8 mouse cellular contexts compared by ENCODE assay signal in genomic region chr11:50850177-50850735, GRCm38 (mm10). TPM values are rescaled to one million over a fixed set of nuclear protein-coding genes. Genes with fewer than 3 reads are reported as not detected.
DNase-seq lines count a peak whose midpoint lies in the region; ATAC-seq and TF ChIP-seq lines count a peak whose summit lies in the region.

Grm6 (plus strand) TSS chr11:50850685.

- peaks cover 19% of the 10 kb centered on the region for H3K27me3 ChIP-seq in CH12.LX (replicated peaks)
- peaks cover 50% of the 10 kb centered on the region for H3K27me3 ChIP-seq in hindbrain, embryonic 11.5 days (ENCODE audit: control insufficient read depth, insufficient read depth, low read length)
- H3K27me3 ChIP-seq in midbrain, embryonic 12.5 days: peaks cover 65% of the 10 kb centered on the region

- no peak for TF ChIP-seq CTCF in CH12.LX (conservative IDR thresholded peaks at IDR 0.05 in 1 of 2, IDR thresholded peaks at IDR 0.05 in 1 of 2; ENCODE audit: low read depth in 2 of 2, low read length in 2 of 2)

- DNase-seq in CD4-positive, CD25-positive, alpha-beta regulatory T cell, adult 2 months (ENCODE audit: low read depth, low spot score): peak; percentile 41
- DNase-seq in CH12.LX (ENCODE audit: extremely low read depth): peak; percentile 93
- DNase-seq in hindbrain, embryonic 11.5 days (ENCODE audit: low spot score): peak; percentile 32
- no peak for DNase-seq in layer of hippocampus, adult 11-12 months (ENCODE audit: low spot score)
- no peak for DNase-seq in frontal cortex, postnatal 25 days (ENCODE audit: low spot score in 2 of 2)

- WGBS in hindbrain, embryonic 11.5 days: 2% methylated on average over 11 of the region's 11 CpGs
- WGBS in midbrain, embryonic 12.5 days: 3% methylated on average over 11 of the region's 11 CpGs

- H3K9me3 ChIP-seq in CH12.LX (replicated peaks; ENCODE audit: low read length): peaks cover 17% of the 10 kb centered on the region
- no peaks in the 10 kb centered on the region for H3K9me3 ChIP-seq in hindbrain, embryonic 11.5 days (ENCODE audit: control insufficient read depth, low read length)
- no peaks in the 10 kb centered on the region for H3K9me3 ChIP-seq in midbrain, embryonic 12.5 days

- in situ Hi-C loops in CH12.LX (cut with MboI; ENCODE audit: low pct_ligation_motif_present, low pct_unique_long_range_greater_than_20kb, low sequenced_read_pairs): no loop called here

- no peaks in the 10 kb centered on the region for H3K36me3 ChIP-seq in CH12.LX (replicated peaks in 1 of 2; ENCODE audit: control insufficient read depth in 1 of 2, insufficient read depth in 1 of 2, low read length in 1 of 2)
- no peaks in the 10 kb centered on the region for H3K36me3 ChIP-seq in hindbrain, embryonic 11.5 days (ENCODE audit: control insufficient read depth, insufficient read depth, low read length)
- H3K36me3 ChIP-seq in midbrain, embryonic 12.5 days: no peaks in the 10 kb centered on the region

- TF ChIP-seq EP300 in CH12.LX (IDR thresholded peaks at IDR 0.05; ENCODE audit: low read length): peak; percentile 95

- H3K79me2 ChIP-seq in CH12.LX (replicated peaks; ENCODE audit: control insufficient read depth, extremely low read depth, insufficient read depth, poor library complexity, severe bottlenecking): no peaks in the 10 kb centered on the region

- no peak for TF ChIP-seq RAD21 in CH12.LX (IDR thresholded peaks at IDR 0.05; ENCODE audit: low read depth, low read length)

- dilution Hi-C loops in CH12.LX (cut with MboI; ENCODE audit: extremely low pct_ligation_motif_present, extremely low pct_unique_long_range_greater_than_20kb, low sequenced_read_pairs): no loop called here

- peak within 1 kb of the TSS; percentile 12 to 30 (median 28) for H3K4me3 ChIP-seq in CH12.LX (replicated peaks in 1 of 3; ENCODE audit: low read depth in 2 of 3, low read length in 2 of 3, poor library complexity in 1 of 3)
- H3K4me3 ChIP-seq in hindbrain, embryonic 11.5 days (ENCODE audit: low read depth, low read length): peak within 1 kb of the TSS; percentile 37
- H3K4me3 ChIP-seq in midbrain, embryonic 12.5 days: peak within 1 kb of the TSS; percentile 48

- H3K27ac ChIP-seq in CH12.LX (ENCODE audit: insufficient read depth, low read depth): no peak within 1 kb of the TSS
- no peak within 1 kb of the TSS for H3K27ac ChIP-seq in hindbrain, embryonic 11.5 days (ENCODE audit: low read depth, low read length)
- no peak within 1 kb of the TSS for H3K27ac ChIP-seq in midbrain, embryonic 12.5 days (replicated peaks)

- no peak for ATAC-seq in CD4-positive, CD25-positive, alpha-beta regulatory T cell, adult 4 months
- no peak for ATAC-seq in hindbrain, embryonic 11.5 days (ENCODE audit: low FRiP score)
- ATAC-seq in midbrain, embryonic 12.5 days (ENCODE audit: low FRiP score, low read depth): no peak
- ATAC-seq in megakaryocyte-erythroid progenitor cell, adult 5-6 weeks (replicated peaks; ENCODE audit: low FRiP score, low TSS enrichment, poor library complexity, severe bottlenecking): no peak

- no peak within 1 kb of the TSS for H3K9ac ChIP-seq in CH12.LX (ENCODE audit: insufficient read depth, low read depth)
- peak within 1 kb of the TSS; percentile 31; the same call in 1 of the 2 replicates for H3K9ac ChIP-seq in hindbrain, embryonic 11.5 days (ENCODE audit: low read depth, low read length)
- peak within 1 kb of the TSS; percentile 43 for H3K9ac ChIP-seq in midbrain, embryonic 12.5 days (replicated peaks)

- peaks cover 19 to 44% of the 10 kb centered on the region in 2 experiments for H3K4me1 ChIP-seq in CH12.LX (ENCODE audit: control insufficient read depth in 1 of 2, insufficient read depth in 2 of 2)
- H3K4me1 ChIP-seq in hindbrain, embryonic 11.5 days (replicated peaks; ENCODE audit: control insufficient read depth, insufficient read depth, low read length): peaks cover 5% of the 10 kb centered on the region; the same call in 1 of the 2 replicates
- H3K4me1 ChIP-seq in midbrain, embryonic 12.5 days: peaks cover 14% of the 10 kb centered on the region

- TF ChIP-seq POLR2A in CH12.LX (IDR thresholded peaks at IDR 0.05; ENCODE audit: low read depth, low read length): peak; percentile 42; the same call in 1 of the 2 replicates

- H3K4me2 ChIP-seq in CH12.LX (ENCODE audit: insufficient read depth, low read depth, poor library complexity, severe bottlenecking): peak within 1 kb of the TSS; percentile 76
- peak within 1 kb of the TSS; percentile 84 for H3K4me2 ChIP-seq in hindbrain, embryonic 11.5 days (replicated peaks; ENCODE audit: low read depth, low read length)
- H3K4me2 ChIP-seq in midbrain, embryonic 12.5 days (replicated peaks): peak within 1 kb of the TSS; percentile 92

TF ChIP-seq in CH12.LX, 34 proteins besides CTCF, POLR2A, EP300 and RAD21:
- TF ChIP-seq USF2 (conservative IDR thresholded peaks at IDR 0.05; ENCODE audit: low read depth, low read length) (no peak), PAX5 (IDR thresholded peaks at IDR 0.05; ENCODE audit: low read length) (no peak), USF1 (IDR thresholded peaks at IDR 0.05; ENCODE audit: low read depth, low read length) (no peak), NELFE (IDR thresholded peaks at IDR 0.05; ENCODE audit: low read depth, low read length) (no peak), JUN (IDR thresholded peaks at IDR 0.05; ENCODE audit: insufficient read depth, low read depth, low read length) (no peak; the same call in 1 of the 2 replicates), MAX (IDR thresholded peaks at IDR 0.05; ENCODE audit: low read length) (no peak), JUND (conservative IDR thresholded peaks at IDR 0.05; ENCODE audit: low read depth, low read length) (no peak), MEF2A (IDR thresholded peaks at IDR 0.05; ENCODE audit: borderline replicate concordance, low read depth, low read length) (no peak; the same call in 1 of the 2 replicates), UBTF (IDR thresholded peaks at IDR 0.05; ENCODE audit: low read depth, low read length) (no peak), CHD2 (IDR thresholded peaks at IDR 0.05; ENCODE audit: low read length) (no peak; the same call in 1 of the 2 replicates), E2F4 (IDR thresholded peaks at IDR 0.05; ENCODE audit: insufficient replicate concordance, low read depth, low read length) (no peak), ZC3H11A (IDR thresholded peaks at IDR 0.05; ENCODE audit: low read depth, low read length) (no peak), MAZ (IDR thresholded peaks at IDR 0.05; ENCODE audit: low read depth, low read length) (no peak), ZNF384 (IDR thresholded peaks at IDR 0.05; ENCODE audit: low read depth, low read length) (no peak), ZMIZ1 (IDR thresholded peaks at IDR 0.05; ENCODE audit: low read depth, low read length) (no peak), TCF12 (IDR thresholded peaks at IDR 0.05; ENCODE audit: low read depth, low read length) (peak; percentile 99), CHD1 (IDR thresholded peaks at IDR 0.05; ENCODE audit: low read depth, low read length) (no peak), SMC3 (IDR thresholded peaks at IDR 0.05; ENCODE audit: low read depth, low read length) (no peak), IRF4 (IDR thresholded peaks at IDR 0.05; ENCODE audit: low read depth, low read length) (peak; percentile 90), KAT2A (IDR thresholded peaks at IDR 0.05; ENCODE audit: insufficient replicate concordance, low read length) (no peak), SIN3A (IDR thresholded peaks at IDR 0.05; ENCODE audit: low read length) (peak; percentile 45), TBP (conservative IDR thresholded peaks at IDR 0.05; ENCODE audit: low read depth, low read length) (peak; percentile 69), MXI1 (IDR thresholded peaks at IDR 0.05; ENCODE audit: low read depth, low read length) (no peak), MAFK (IDR thresholded peaks at IDR 0.05; ENCODE audit: insufficient replicate concordance, low read length) (no peak), POLR2AphosphoS2 (IDR thresholded peaks at IDR 0.05; ENCODE audit: low read depth, low read length) (no peak), ZKSCAN1 (IDR thresholded peaks at IDR 0.05; ENCODE audit: borderline replicate concordance, low read depth, low read length) (no peak), NRF1 (IDR thresholded peaks at IDR 0.05; ENCODE audit: low read depth, low read length) (no peak), BHLHE40 (IDR thresholded peaks at IDR 0.05; ENCODE audit: low read depth, low read length) (no peak; the same call in 1 of the 2 replicates), RCOR1 (conservative IDR thresholded peaks at IDR 0.05; ENCODE audit: low read depth, low read length) (no peak; the same call in 1 of the 2 replicates), ETS1 (conservative IDR thresholded peaks at IDR 0.05; ENCODE audit: low read depth, low read length) (peak; percentile 86), HCFC1 (IDR thresholded peaks at IDR 0.05; ENCODE audit: low read depth, low read length) (no peak), MYC (IDR thresholded peaks at IDR 0.05; ENCODE audit: low read depth, low read length) (peak; percentile 34; the same call in 1 of the 2 replicates), GABPA (IDR thresholded peaks at IDR 0.05; ENCODE audit: insufficient replicate concordance, low read depth, low read length) (no peak), ELF1 (IDR thresholded peaks at IDR 0.05; ENCODE audit: low read depth, low read length) (peak; percentile 60; the same call in 1 of the 2 replicates)

RNA-seq across cellular contexts. Expression of gene Grm6, which starts in this region (rescaled TPM):
- polyA plus RNA-seq in CD4-positive, CD25-positive, alpha-beta regulatory T cell, adult 4 months (2017; shearing (Covaris generic)): not detected
- total RNA-seq in CH12.LX (2012; rRNA removed) (0.08 and 0.21 TPM in 2 replicates), CH12.LX (2014; rRNA removed) (0.23 and 0.42 TPM in 2 replicates)
- polyA plus RNA-seq in CH12.LX (2012; ENCODE audit: insufficient read length, low read depth): 0.74 and 1.0 TPM in 2 replicates
- not detected in 2 replicates for polyA plus RNA-seq in hindbrain, embryonic 11.5 days (2014; fragmentation: Nextera tagmentation; extraction: Ambion mirVana)
- polyA plus RNA-seq in midbrain, embryonic 12.5 days (2016; fragmentation: Nextera tagmentation; extraction: Ambion mirVana): not detected in 2 replicates
- total RNA-seq in megakaryocyte-erythroid progenitor cell, adult 5-6 weeks (2014; fragmentation: Nextera tagmentation): not detected in 2 replicates
- total RNA-seq in megakaryocyte-erythroid progenitor cell, adult 5-6 weeks (2017): not detected in 2 replicates

Comparison
In these comparisons a context has a peak if more than half of its experiments do, and no peak if none do; other contexts are left out.
1. Peak in DNase-seq, H3K4me3 ChIP-seq, H3K9ac ChIP-seq and H3K4me2 ChIP-seq in hindbrain, embryonic 11.5 days; RNA of the gene not detected or under 1 TPM.
2. DNase-seq: peak in CD4-positive, CD25-positive, alpha-beta regulatory T cell, adult 2 months (single experiment) and CH12.LX (single experiment); none in layer of hippocampus, adult 11-12 months (single experiment) and frontal cortex, postnatal 25 days (0 of 2).
3. Peak in every context shown above with its lines, with median percentiles within 50 percentile points of each other: H3K4me2 ChIP-seq and H3K4me3 ChIP-seq.